Mouse (Mus musculus): ENCODE measurements around the gene A530084C06Rik. TPM values are rescaled to one million over a fixed set of nuclear protein-coding genes. Genes with fewer than 3 reads are reported as not detected.

The A530084C06Rik gene
- polyA plus RNA-seq, 1 experiment from 2014 or later = not detected

GRCm38 (mm10) chr13:31531186-31531585, 27.9 kb downstream of the A530084C06Rik start:
- H3K27ac ChIP-seq (ENCODE audit: low read depth, low read length) = no peak overlapping the region
- no peak overlapping the region for H3K9ac ChIP-seq (ENCODE audit: low read depth, low read length)
- H3K9me3 ChIP-seq (replicated peaks; ENCODE audit: control insufficient read depth, low read length) = no peaks in the 10 kb centered on the region
- H3K27me3 ChIP-seq (ENCODE audit: control insufficient read depth, insufficient read depth, low read length) = no peaks in the 10 kb centered on the region
- H3K36me3 ChIP-seq (ENCODE audit: control insufficient read depth, insufficient read depth, low read length) = no peaks in the 10 kb centered on the region
- H3K4me2 ChIP-seq = no peak overlapping the region
- ATAC-seq (replicated peaks; ENCODE audit: insufficient number of reproducible peaks, low FRiP score, low TSS enrichment) = no peak
- WGBS (ENCODE audit: insufficient replicate concordance) = 50% methylated on average over 5 of the region's 5 CpGs
- no peak overlapping the region for H3K4me3 ChIP-seq (ENCODE audit: low read depth, low read length)
- 0 out of 2 replicates have a peak, but pooled peaks cover 7% of the 10 kb centered on the region for H3K4me1 ChIP-seq (ENCODE audit: control insufficient read depth, insufficient read depth, low read length)

GRCm38 (mm10) chr13:31524976-31525375, 34.2 kb downstream of the A530084C06Rik start:
- ATAC-seq (replicated peaks; ENCODE audit: insufficient number of reproducible peaks, low FRiP score, low TSS enrichment) = no peak
- no peak overlapping the region for H3K27ac ChIP-seq (ENCODE audit: low read depth, low read length)
- no peaks in the 10 kb centered on the region for H3K4me1 ChIP-seq (ENCODE audit: control insufficient read depth, insufficient read depth, low read length)
- H3K36me3 ChIP-seq (ENCODE audit: control insufficient read depth, insufficient read depth, low read length) = no peaks in the 10 kb centered on the region
- H3K9me3 ChIP-seq (replicated peaks; ENCODE audit: control insufficient read depth, low read length) = no peaks in the 10 kb centered on the region
- no peaks in the 10 kb centered on the region for H3K27me3 ChIP-seq (ENCODE audit: control insufficient read depth, insufficient read depth, low read length)
- H3K4me3 ChIP-seq (ENCODE audit: low read depth, low read length) = no peak overlapping the region
- no peak overlapping the region for H3K9ac ChIP-seq (ENCODE audit: low read depth, low read length)
- no peak overlapping the region for H3K4me2 ChIP-seq
- WGBS (ENCODE audit: insufficient replicate concordance) = 58% methylated on average over 4 of the region's 4 CpGs

GRCm38 (mm10) chr13:31518971-31519370, 40.2 kb downstream of the A530084C06Rik start:
- Histone ChIP-seq H3K4me2 (no peak overlapping the region), H3K27me3 (ENCODE audit: control insufficient read depth, insufficient read depth, low read length) (no peaks in the 10 kb centered on the region), H3K36me3 (ENCODE audit: control insufficient read depth, insufficient read depth, low read length) (no peaks in the 10 kb centered on the region), H3K4me3 (ENCODE audit: low read depth, low read length) (no peak overlapping the region), H3K4me1 (ENCODE audit: control insufficient read depth, insufficient read depth, low read length) (no peaks in the 10 kb centered on the region), H3K27ac (ENCODE audit: low read depth, low read length) (no peak overlapping the region), H3K9ac (ENCODE audit: low read depth, low read length) (no peak overlapping the region), H3K9me3 (replicated peaks; ENCODE audit: control insufficient read depth, low read length) (no peaks in the 10 kb centered on the region)
- WGBS (ENCODE audit: insufficient replicate concordance) = 79% methylated on average over 9 of the region's 9 CpGs
- no peak for ATAC-seq (replicated peaks; ENCODE audit: insufficient number of reproducible peaks, low FRiP score, low TSS enrichment)

- Histone ChIP-seq H3K9me3 (replicated peaks; ENCODE audit: control insufficient read depth, low read length) (no peaks in the 10 kb centered on the region), H3K9ac (ENCODE audit: low read depth, low read length) (no peak overlapping the region), H3K4me2 (no peak overlapping the region), H3K27me3 (ENCODE audit: control insufficient read depth, insufficient read depth, low read length) (no peaks in the 10 kb centered on the region), H3K4me3 (ENCODE audit: low read depth, low read length) (no peak overlapping the region), H3K36me3 (ENCODE audit: control insufficient read depth, insufficient read depth, low read length) (no peaks in the 10 kb centered on the region), H3K4me1 (ENCODE audit: control insufficient read depth, insufficient read depth, low read length) (no peaks in the 10 kb centered on the region), H3K27ac (ENCODE audit: low read depth, low read length) (no peak overlapping the region)
- WGBS (ENCODE audit: insufficient replicate concordance) = 59% methylated on average over 10 of the region's 10 CpGs
- no peak for ATAC-seq (replicated peaks; ENCODE audit: insufficient number of reproducible peaks, low FRiP score, low TSS enrichment)
Measured at GRCm38 (mm10) chr13:31518411-31518886, 40.7 kb downstream of the A530084C06Rik start.

GRCm38 (mm10) chr13:31515261-31515660, 43.9 kb downstream of the A530084C06Rik start:
- no peaks in the 10 kb centered on the region for H3K9me3 ChIP-seq (replicated peaks; ENCODE audit: control insufficient read depth, low read length)
- no peaks in the 10 kb centered on the region for H3K4me1 ChIP-seq (ENCODE audit: control insufficient read depth, insufficient read depth, low read length)
- H3K4me2 ChIP-seq = no peak overlapping the region
- no peak overlapping the region for H3K9ac ChIP-seq (ENCODE audit: low read depth, low read length)
- no peak for ATAC-seq (replicated peaks; ENCODE audit: insufficient number of reproducible peaks, low FRiP score, low TSS enrichment)
- no peaks in the 10 kb centered on the region for H3K27me3 ChIP-seq (ENCODE audit: control insufficient read depth, insufficient read depth, low read length)
- no peaks in the 10 kb centered on the region for H3K36me3 ChIP-seq (ENCODE audit: control insufficient read depth, insufficient read depth, low read length)
- no peak overlapping the region for H3K4me3 ChIP-seq (ENCODE audit: low read depth, low read length)
- 87% methylated on average over 7 of the region's 7 CpGs for WGBS (ENCODE audit: insufficient replicate concordance)
- H3K27ac ChIP-seq (ENCODE audit: low read depth, low read length) = no peak overlapping the region

GRCm38 (mm10) chr13:31506494-31507167, 52.5 kb downstream of the A530084C06Rik start:
- Histone ChIP-seq H3K4me1 (ENCODE audit: control insufficient read depth, insufficient read depth, low read length) (no peaks in the 10 kb centered on the region), H3K27ac (ENCODE audit: low read depth, low read length) (no peak overlapping the region), H3K9ac (ENCODE audit: low read depth, low read length) (no peak overlapping the region), H3K4me2 (no peak overlapping the region), H3K36me3 (ENCODE audit: control insufficient read depth, insufficient read depth, low read length) (no peaks in the 10 kb centered on the region), H3K9me3 (replicated peaks; ENCODE audit: control insufficient read depth, low read length) (no peaks in the 10 kb centered on the region), H3K4me3 (ENCODE audit: low read depth, low read length) (no peak overlapping the region), H3K27me3 (ENCODE audit: control insufficient read depth, insufficient read depth, low read length) (no peaks in the 10 kb centered on the region)
- whole genome bisulfite sequencing (ENCODE audit: insufficient replicate concordance) = 61% methylated on average over 8 of the region's 8 CpGs
- ATAC-seq (replicated peaks; ENCODE audit: insufficient number of reproducible peaks, low FRiP score, low TSS enrichment) = no peak

Other genes with a start within 250 kb of the A530084C06Rik start
- 0.13 and 0.18 TPM in 2 replicates for gene Foxq1, start 3.2 kb downstream of the A530084C06Rik start, polyA plus RNA-seq (2014; fragmentation: Nextera tagmentation; extraction: Ambion mirVana)
- gene Foxf2, start 66.5 kb upstream of the A530084C06Rik start, polyA plus RNA-seq (2014; fragmentation: Nextera tagmentation; extraction: Ambion mirVana) = 1.1 and 1.7 TPM in 2 replicates
- gene Foxc1, start 247.3 kb upstream of the A530084C06Rik start, polyA plus RNA-seq (2014; fragmentation: Nextera tagmentation; extraction: Ambion mirVana) = 4.0 and 4.2 TPM in 2 replicates